Mouse (Mus musculus) hindbrain, embryonic 10.5 days (tissue): ENCODE measurements around the gene Ldlr. TPM values are rescaled to one million over a fixed set of nuclear protein-coding genes. Genes with fewer than 3 reads are reported as not detected.
"Not testable (repeated sequence)": the region's sequence is repeated elsewhere in the genome, so short reads cannot be mapped to it uniquely, and the experiment has no call there.

Experiments used
- DNase-seq: peaks from one replicate; pipeline ENCODE4 v3.0.0-alpha.2; 2017; ENCODE audit warnings: low spot score
- H3K27ac ChIP-seq: fragments of 300-500 bp; sonication (generic); 2 replicates; pipeline ENCODE4 v1.5.1; 2016; ENCODE audit warnings: mild to moderate bottlenecking, moderate library complexity
- H3K27me3 ChIP-seq: fragments of 300-500 bp; sonication (generic); 2 replicates; pipeline ENCODE4 v1.6.1; 2016; ENCODE audit warnings: mild to moderate bottlenecking; ENCODE audit not compliant: poor library complexity, insufficient read depth, severe bottlenecking
- H3K36me3 ChIP-seq: fragments of 300-500 bp; sonication (generic); 2 replicates; pipeline ENCODE4 v1.6.1; 2016; ENCODE audit warnings: mild to moderate bottlenecking, moderate library complexity
- H3K4me1 ChIP-seq: fragments of 300-500 bp; sonication (generic); replicated peaks from 2 replicates; pipeline ENCODE4 v1.6.1; 2016; ENCODE audit warnings: mild to moderate bottlenecking
- H3K4me3 ChIP-seq: fragments of 300-500 bp; sonication (generic); 2 replicates; pipeline ENCODE4 v1.5.1; 2016; ENCODE audit warnings: mild to moderate bottlenecking, moderate library complexity
- H3K9me3 ChIP-seq: fragments of 300-500 bp; sonication (generic); 2 replicates; pipeline ENCODE4 v1.6.1; 2016; ENCODE audit warnings: mild to moderate bottlenecking, moderate library complexity
- WGBS: fragments of 180-500 bp; shearing (Covaris S2); methylation state at CpG from one replicate; pipeline ENCODE4 v1.1.7; 2016; 5-methylcytosine and 5-hydroxymethylcytosine counted together
- polyA plus RNA-seq: library from polyadenylated mRNA; unstranded; fragments of >200 nt; fragmentation: Nextera tagmentation; extraction: Ambion mirVana; gene quantifications from 2 replicates; pipeline ENCODE4 v1.2.1, GENCODE M21; 2016

The Ldlr gene
- polyA plus RNA-seq, 1 experiment from 2014 or later = 51.1 TPM

DNA sequence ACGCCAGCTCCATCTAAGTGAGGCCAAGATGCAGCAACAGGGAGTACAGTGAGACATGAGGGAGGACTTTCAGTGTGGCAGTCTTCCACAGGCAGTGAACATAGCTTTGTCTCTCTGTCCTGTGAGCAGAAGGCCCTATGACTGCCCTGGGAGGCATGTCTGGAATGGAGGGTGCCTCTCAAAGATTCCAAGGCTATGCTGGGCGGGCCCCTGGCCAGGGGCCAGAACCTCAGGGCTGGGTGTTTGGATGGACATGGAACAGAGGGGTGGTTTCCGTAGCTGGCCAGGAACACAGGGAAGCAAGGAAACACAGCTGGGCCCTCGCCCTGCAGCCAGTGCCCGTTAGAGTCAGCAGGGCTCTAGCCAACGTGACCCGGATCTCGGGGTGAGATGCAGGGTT lies 68.6 kb downstream of the Ldlr start:
- 93% methylated on average over 8 of the region's 8 CpGs for WGBS
- Histone ChIP-seq H3K4me1 (peaks cover 29% of the 10 kb centered on the region), H3K27me3 (no peaks in the 10 kb centered on the region), H3K36me3 (peaks cover 73% of the 10 kb centered on the region), H3K9me3 (no peaks in the 10 kb centered on the region), H3K4me3 (no peak overlapping the region), H3K27ac (no peak overlapping the region)
- DNase-seq = no peak

DNA sequence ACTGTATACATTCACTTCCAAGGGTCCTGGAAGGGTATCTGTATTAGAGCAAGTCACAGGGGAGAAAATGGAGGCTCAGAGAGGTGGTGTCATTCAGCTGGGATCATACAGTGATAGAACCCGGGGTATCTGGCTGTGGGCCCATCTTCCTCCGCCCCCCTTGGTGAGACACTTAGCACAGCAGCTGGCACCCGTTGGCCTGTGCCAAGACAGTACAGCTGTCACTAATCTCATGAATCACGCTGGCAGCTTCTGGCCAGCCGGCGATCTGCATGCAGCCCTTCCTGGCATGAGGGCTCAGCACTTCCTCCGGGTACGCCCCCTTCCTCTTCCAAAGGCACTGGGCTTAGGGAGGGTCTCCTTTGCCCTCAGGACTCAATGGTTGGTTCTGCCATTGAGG lies 69.4 kb downstream of the Ldlr start:
- Histone ChIP-seq H3K4me1 (peaks cover 32% of the 10 kb centered on the region), H3K27ac (no peak overlapping the region), H3K4me3 (no peak overlapping the region), H3K27me3 (no peaks in the 10 kb centered on the region), H3K36me3 (peaks cover 73% of the 10 kb centered on the region), H3K9me3 (no peaks in the 10 kb centered on the region)
- WGBS = 87% methylated on average over 8 of the region's 8 CpGs
- DNase-seq = no peak

DNA sequence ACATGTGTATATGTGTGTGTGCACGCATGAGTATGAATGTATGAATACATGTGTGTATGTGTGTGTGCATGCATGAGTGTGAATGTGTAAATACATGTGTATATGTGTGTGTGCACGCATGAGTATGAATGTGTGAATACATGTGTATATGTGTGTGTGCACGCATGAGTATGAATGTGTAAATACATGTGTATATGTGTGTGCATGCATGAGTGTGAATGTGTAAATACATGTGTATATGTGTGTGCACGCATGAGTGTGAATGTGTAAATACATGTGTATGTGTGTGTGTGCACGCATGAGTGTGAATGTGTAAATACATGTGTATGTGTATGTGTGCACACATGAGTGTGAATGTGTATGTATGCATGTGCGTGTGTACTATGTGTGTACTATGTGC lies 70.2 kb downstream of the Ldlr start:
- H3K36me3 ChIP-seq = peaks cover 70% of the 10 kb centered on the region
- 96% methylated on average over 6 of the region's 6 CpGs for WGBS
- not testable (repeated sequence) for H3K27me3 ChIP-seq, H3K27ac ChIP-seq, DNase-seq, H3K9me3 ChIP-seq, H3K4me3 ChIP-seq
- H3K4me1 ChIP-seq = peaks cover 40% of the 10 kb centered on the region

DNA sequence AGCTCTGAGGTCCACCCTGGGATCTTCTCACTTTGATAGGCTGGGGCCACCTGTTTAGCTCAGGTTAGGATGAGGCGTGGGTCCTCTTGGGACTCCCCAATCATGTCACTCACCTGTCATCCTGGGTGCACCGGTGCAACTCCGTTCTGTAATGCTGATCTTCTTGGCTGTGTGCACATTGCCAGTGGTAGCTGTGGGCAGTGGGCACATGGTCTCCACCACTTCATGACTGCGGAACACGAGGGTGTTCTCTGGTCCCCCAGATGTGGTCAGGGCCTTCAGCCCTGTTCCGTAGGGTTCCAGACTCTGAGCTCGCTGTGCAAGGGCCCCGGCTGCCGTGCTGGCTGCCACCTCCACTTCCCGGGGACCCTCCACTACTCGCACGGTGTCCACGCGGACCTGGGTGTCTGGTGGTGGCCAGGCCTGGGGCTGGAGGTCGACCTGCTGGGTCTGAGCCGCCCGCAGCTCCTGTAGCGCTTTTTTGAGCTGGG lies 71.1 kb downstream of the Ldlr start:
- WGBS = 96% methylated on average over 18 of the region's 18 CpGs
- 0 out of 2 replicates have a peak, but pooled peaks cover 2% of the 10 kb centered on the region for H3K9me3 ChIP-seq
- no peak for DNase-seq
- no peaks in the 10 kb centered on the region for H3K27me3 ChIP-seq
- H3K27ac ChIP-seq = no peak overlapping the region
- H3K4me3 ChIP-seq = no peak overlapping the region
- peaks cover 61% of the 10 kb centered on the region for H3K36me3 ChIP-seq
- H3K4me1 ChIP-seq = peaks cover 46% of the 10 kb centered on the region

DNA sequence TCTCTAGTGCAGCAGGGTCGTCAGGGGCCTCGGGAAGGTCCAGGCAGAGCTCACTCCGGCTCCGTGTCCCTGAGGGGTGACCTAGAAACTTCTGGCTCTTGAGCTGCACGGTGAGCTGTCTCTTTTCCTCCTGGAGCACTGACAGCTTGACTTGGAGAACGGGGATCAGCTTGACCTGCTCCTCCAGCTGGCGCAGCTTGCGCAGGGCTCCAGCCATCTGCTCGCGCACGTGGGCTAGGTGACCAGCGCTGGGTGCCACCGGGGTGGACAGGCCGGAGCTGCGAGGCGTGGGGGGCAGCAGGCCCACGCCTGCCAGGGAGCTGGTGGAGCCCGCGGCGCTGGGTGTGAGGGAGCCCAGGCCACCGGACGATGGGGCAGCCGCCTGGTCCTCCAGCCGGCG lies 71.6 kb downstream of the Ldlr start:
- no peak overlapping the region; the same call in 1 of the 2 replicates for H3K27ac ChIP-seq
- H3K9me3 ChIP-seq = 0 out of 2 replicates have a peak, but pooled peaks cover 2% of the 10 kb centered on the region
- no peak overlapping the region for H3K4me3 ChIP-seq
- WGBS = 95% methylated on average over 25 of the region's 25 CpGs
- peaks cover 46% of the 10 kb centered on the region for H3K4me1 ChIP-seq
- no peak for DNase-seq
- peaks cover 55% of the 10 kb centered on the region for H3K36me3 ChIP-seq
- H3K27me3 ChIP-seq = no peaks in the 10 kb centered on the region

DNA sequence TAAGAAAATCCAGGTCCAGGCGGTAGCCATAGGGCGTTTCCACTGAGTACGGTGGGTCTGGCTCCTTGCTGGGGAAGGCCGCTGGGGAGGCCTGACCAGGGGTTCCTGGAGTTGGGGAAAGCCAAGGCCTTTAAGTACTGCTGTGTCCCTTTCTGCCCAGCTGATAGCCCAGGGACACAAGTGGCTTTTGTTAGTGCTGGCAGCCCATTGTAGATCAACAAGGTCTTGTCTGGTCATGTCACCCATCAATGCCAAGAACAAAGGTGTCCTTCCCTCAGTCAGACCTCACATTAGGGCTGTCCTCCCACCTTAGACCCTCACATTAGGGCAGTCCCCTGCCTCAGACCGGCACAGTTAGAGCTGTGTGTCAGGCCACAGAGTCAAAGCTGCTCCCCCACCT lies 72.3 kb downstream of the Ldlr start:
- H3K9me3 ChIP-seq = 0 out of 2 replicates have a peak, but pooled peaks cover 2% of the 10 kb centered on the region
- peak overlapping the region; percentile 83 for H3K4me3 ChIP-seq
- no peaks in the 10 kb centered on the region for H3K27me3 ChIP-seq
- H3K36me3 ChIP-seq = peaks cover 49% of the 10 kb centered on the region
- peak overlapping the region; percentile 79 for H3K27ac ChIP-seq
- WGBS = 71% methylated on average over 5 of the region's 5 CpGs
- peaks cover 46% of the 10 kb centered on the region for H3K4me1 ChIP-seq
- no peak for DNase-seq

DNA sequence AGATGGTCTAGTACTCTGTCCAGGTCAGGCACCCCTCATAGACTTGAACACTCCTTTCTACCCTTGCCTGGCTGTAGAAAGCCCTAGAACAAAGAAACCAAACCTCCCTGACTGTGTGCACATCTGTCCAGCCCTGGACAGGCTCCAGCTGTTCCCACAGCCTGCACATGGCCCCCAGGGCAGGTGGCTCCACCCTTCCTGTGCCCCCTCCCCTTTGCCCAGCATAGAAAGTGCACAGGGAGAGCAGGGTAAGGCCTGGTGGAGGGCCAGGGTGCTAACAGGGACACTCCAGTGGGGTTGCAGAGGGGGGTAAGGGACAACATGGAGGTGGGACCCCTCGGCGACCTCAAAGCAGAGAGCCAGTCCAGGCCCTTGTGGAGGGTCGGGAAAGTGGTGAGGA lies 73.0 kb downstream of the Ldlr start:
- WGBS = 67% methylated on average over 3 of the region's 3 CpGs
- peak overlapping the region; percentile 79 for H3K27ac ChIP-seq
- no peaks in the 10 kb centered on the region for H3K27me3 ChIP-seq
- 0 out of 2 replicates have a peak, but pooled peaks cover 2% of the 10 kb centered on the region for H3K9me3 ChIP-seq
- peak; percentile 19 for DNase-seq
- H3K4me1 ChIP-seq = peaks cover 46% of the 10 kb centered on the region
- H3K36me3 ChIP-seq = peaks cover 56% of the 10 kb centered on the region
- peak overlapping the region; percentile 83 for H3K4me3 ChIP-seq

DNA sequence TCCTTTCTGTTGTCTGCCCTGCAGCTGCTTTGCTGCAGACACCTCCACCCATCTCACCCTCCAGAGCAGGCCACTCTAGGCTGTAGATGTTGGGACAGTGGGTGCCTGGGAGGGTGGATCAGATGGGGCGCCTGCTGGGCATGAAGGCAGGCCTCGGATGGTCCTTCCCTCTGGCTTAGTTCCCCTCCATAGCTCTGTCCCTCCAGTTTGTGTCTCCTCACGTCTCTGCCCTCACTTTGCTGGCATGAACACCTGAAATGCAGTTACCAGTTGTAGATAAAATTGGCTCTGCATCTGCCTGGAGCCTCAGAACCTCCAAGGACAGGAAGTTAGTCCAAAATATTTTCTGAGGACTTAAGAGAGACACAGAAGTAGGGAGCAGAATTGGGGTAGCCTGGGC lies 73.6 kb downstream of the Ldlr start:
- H3K27me3 ChIP-seq = no peaks in the 10 kb centered on the region

DNA sequence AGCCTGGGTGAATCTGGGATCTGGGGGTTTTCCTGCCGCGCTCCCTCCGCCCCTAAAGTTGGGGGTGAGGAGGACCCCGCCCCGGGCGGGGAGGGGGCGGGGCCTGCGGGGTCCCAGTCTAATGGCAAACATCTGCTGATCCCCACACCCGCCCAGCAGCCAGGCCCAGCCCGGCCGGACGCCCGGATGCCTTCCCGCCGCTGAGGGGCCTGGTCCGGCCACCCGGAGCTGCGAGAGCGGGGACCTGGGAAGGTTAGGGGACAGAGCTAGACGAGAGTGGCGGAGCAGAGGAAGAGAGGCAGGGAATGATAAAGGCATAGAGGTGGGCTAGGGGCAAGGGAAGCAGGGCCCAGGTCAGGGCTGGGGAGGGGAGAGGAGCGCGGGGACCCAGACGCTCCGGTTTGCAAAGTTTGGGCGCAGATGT lies 74.7 kb downstream of the Ldlr start:
- Histone ChIP-seq H3K9me3 (0 out of 2 replicates have a peak, but pooled peaks cover 2% of the 10 kb centered on the region), H3K27ac (peak overlapping the region; percentile 92), H3K36me3 (peaks cover 49% of the 10 kb centered on the region), H3K4me3 (peak overlapping the region; percentile 83), H3K4me1 (peaks cover 43% of the 10 kb centered on the region), H3K27me3 (no peaks in the 10 kb centered on the region)
- under 1% methylated on average over 25 of the region's 26 CpGs for WGBS
- DNase-seq = peak; percentile 74

More for the DNA sequence above, 73.6 kb downstream of the Ldlr start:
- peaks cover 54% of the 10 kb centered on the region for H3K36me3 ChIP-seq
- 66% methylated on average over 3 of the region's 3 CpGs for WGBS
- H3K27ac ChIP-seq = peak overlapping the region; percentile 79
- peak overlapping the region; percentile 83 for H3K4me3 ChIP-seq
- H3K9me3 ChIP-seq = 0 out of 2 replicates have a peak, but pooled peaks cover 2% of the 10 kb centered on the region
- no peak for DNase-seq
- H3K4me1 ChIP-seq = peaks cover 46% of the 10 kb centered on the region

DNA sequence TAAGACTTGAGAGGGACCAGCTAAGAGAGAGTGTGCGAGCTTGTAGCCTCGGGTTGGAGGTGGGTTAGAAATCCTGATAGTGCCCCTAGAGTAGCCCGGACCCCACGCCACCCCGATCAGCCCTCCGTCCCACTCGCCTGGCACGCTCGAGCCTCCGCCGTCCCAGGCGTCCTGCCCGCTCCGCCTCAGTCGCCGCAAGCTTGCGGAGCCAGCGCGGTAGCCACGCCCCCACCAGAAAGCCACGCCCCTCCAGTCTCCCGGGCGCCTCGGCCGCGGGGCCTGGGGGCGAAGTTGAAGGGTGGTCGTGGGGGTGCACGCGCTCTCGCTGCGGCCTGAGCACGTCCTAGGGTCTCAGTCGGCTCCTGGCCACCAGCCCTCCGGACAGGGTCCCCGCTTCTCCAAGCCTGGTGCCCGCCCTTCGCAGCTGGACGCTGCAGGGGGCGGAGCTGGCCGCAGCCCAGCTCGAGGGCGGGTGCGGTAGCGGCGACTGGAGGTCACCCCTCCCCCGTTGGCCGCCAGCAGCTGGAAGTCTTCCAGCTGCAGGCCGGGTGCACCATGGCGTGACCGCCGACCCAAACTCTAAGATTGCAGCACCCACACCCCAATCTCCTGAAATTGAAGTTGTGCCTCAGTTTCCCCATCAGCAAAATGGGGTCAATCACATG lies 75.2 kb downstream of the Ldlr start, which contains the start of gene Kank2:
Gene Kank2, minus strand, starts transcription at position 400 of the 665 bp plus-strand sequence.
- no peaks in the 10 kb centered on the region for H3K27me3 ChIP-seq
- H3K4me1 ChIP-seq = peaks cover 42% of the 10 kb centered on the region
- DNase-seq = peak; percentile 89
- peak within 1 kb of the TSS; percentile 83 for H3K4me3 ChIP-seq
- H3K9me3 ChIP-seq = 0 out of 2 replicates have a peak, but pooled peaks cover 2% of the 10 kb centered on the region
- H3K27ac ChIP-seq = peak within 1 kb of the TSS; percentile 92
- WGBS = under 1% methylated on average over 52 of the region's 52 CpGs
- H3K36me3 ChIP-seq = peaks cover 43% of the 10 kb centered on the region

DNA sequence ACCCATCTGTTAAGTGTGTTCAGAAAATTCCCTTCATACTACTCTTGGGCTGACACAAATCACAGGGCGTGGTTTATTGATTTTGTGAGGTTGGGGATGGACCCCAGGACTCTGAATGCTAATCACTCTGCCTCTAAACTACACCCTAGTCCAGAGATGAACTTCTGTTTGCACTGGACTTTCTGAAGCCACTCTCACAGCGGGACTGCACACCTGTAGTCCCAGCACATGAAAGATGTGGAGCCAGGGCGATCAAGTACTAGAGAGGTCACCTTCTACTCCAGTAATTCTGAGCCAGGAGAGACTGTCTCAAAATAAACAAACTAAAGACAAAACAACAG lies 75.7 kb downstream of the Ldlr start:
- no peaks in the 10 kb centered on the region for H3K27me3 ChIP-seq
- 0 out of 2 replicates have a peak, but pooled peaks cover 2% of the 10 kb centered on the region for H3K9me3 ChIP-seq
- peaks cover 38% of the 10 kb centered on the region for H3K36me3 ChIP-seq
- DNase-seq = no peak
- H3K4me1 ChIP-seq = peaks cover 43% of the 10 kb centered on the region
- peak overlapping the region; percentile 83 for H3K4me3 ChIP-seq
- WGBS = 52% methylated on average over 3 of the region's 3 CpGs
- H3K27ac ChIP-seq = peak overlapping the region; percentile 92
